Mouse (Mus musculus) erythroblast, embryonic 14.5 days (primary cell): Measurements from ENCODE around the gene Rfwd3.

Experiments used
- GATA1 ChIP-seq: IDR thresholded peaks from 2 replicates; pipeline ENCODE4 v1.6.1; 2012; ENCODE audit warnings: low read length, inconsistent platforms, mixed read lengths
- TAL1 ChIP-seq: IDR thresholded peaks from 3 replicates; pipeline ENCODE4 v1.6.1; 2012; ENCODE audit warnings: low read length, inconsistent platforms, mixed read lengths

- no peak for TF ChIP-seq GATA1
- no peak for TF ChIP-seq TAL1
Measured at GRCm38 (mm10) chr8:111299363-111299820, 630 bp downstream of the Rfwd3 start.
